Mouse (Mus musculus): ENCODE data around the gene Psma6.

DNA sequence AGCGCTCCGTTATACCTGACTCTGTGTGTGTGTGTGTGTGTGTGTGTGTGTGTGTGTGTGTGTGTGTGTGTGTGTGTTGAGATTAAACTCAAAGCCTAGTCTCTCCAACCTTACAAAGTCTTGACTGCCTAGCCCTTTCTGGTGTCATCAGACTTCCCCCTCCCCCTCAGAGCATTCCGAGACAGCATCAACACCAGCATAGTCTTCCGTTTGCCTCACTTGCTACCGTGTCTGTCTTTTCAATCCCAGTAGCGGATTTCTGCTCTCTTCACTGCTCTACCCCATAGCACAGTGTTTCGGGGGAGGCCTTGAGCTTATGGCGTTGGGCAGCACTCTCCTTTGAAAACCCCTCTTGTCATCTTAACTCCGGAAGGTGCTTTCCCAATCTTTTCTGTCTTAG lies 2.4 kb downstream of the Psma6 start:
- TF ChIP-seq CTCF (IDR thresholded peaks at IDR 0.05; ENCODE audit: borderline replicate concordance, insufficient read depth, low read length) (no peak), POLR2A (IDR thresholded peaks at IDR 0.05; ENCODE audit: low read depth, low read length) (no peak)
